Mouse (Mus musculus) kidney, embryonic 15.5 days (tissue): Measurements from ENCODE around the gene Prune1. TPM values are rescaled to one million over a fixed set of nuclear protein-coding genes. Genes with fewer than 3 reads are reported as not detected.

ENCODE experiments used
- ATAC-seq: fragments of 200-750 bp; cut with Nextera tagmentation; replicated peaks from 2 replicates; pipeline ENCODE4 v1.8.0; 2017; ENCODE audit warnings: moderate TSS enrichment; ENCODE audit not compliant: low FRiP score
- H3K27ac ChIP-seq: fragments of 300-500 bp; sonication (generic); 2 replicates; pipeline ENCODE4 v1.5.1; 2015; ENCODE audit warnings: mild to moderate bottlenecking, inconsistent platforms
- H3K27me3 ChIP-seq: fragments of 300-500 bp; sonication (generic); 2 replicates; pipeline ENCODE4 v1.6.1; 2015; ENCODE audit warnings: inconsistent platforms
- H3K36me3 ChIP-seq: fragments of 300-500 bp; sonication (generic); 2 replicates; pipeline ENCODE4 v1.6.1; 2015; ENCODE audit warnings: inconsistent platforms
- H3K4me1 ChIP-seq: fragments of 300-500 bp; sonication (generic); 2 replicates; pipeline ENCODE4 v1.6.1; 2015; ENCODE audit warnings: inconsistent platforms
- H3K4me2 ChIP-seq: fragments of 300-500 bp; sonication (generic); 2 replicates; pipeline ENCODE4 v1.6.1; 2015; ENCODE audit warnings: moderate library complexity, mild to moderate bottlenecking, inconsistent platforms
- H3K4me3 ChIP-seq: fragments of 300-500 bp; sonication (generic); replicated peaks from 2 replicates; pipeline ENCODE4 v1.5.1; 2015; ENCODE audit warnings: mild to moderate bottlenecking, inconsistent platforms
- H3K9ac ChIP-seq: fragments of 300-500 bp; sonication (generic); 2 replicates; pipeline ENCODE4 v1.6.1; 2015; ENCODE audit warnings: mild to moderate bottlenecking, inconsistent platforms
- H3K9me3 ChIP-seq: fragments of 300-500 bp; sonication (generic); replicated peaks from 2 replicates; pipeline ENCODE4 v1.6.1; 2016; ENCODE audit warnings: inconsistent platforms
- WGBS: fragments of 180-500 bp; shearing (Covaris S2); methylation state at CpG from one replicate; pipeline ENCODE4 v1.1.7; 2015; ENCODE audit warnings: mixed read lengths; 5-methylcytosine and 5-hydroxymethylcytosine counted together
- polyA plus RNA-seq: library from polyadenylated mRNA; unstranded; fragments of >200 nt; fragmentation: Nextera tagmentation; extraction: Ambion mirVana; gene quantifications from 2 replicates; pipeline ENCODE4 v1.2.1, GENCODE M21; 2015

The Prune1 gene
- 21.6 and 22.5 TPM in 2 replicates for polyA plus RNA-seq

- H3K4me1 ChIP-seq, result peaks cover 46% of the 10 kb centered on the region
- H3K27me3 ChIP-seq, result no peaks in the 10 kb centered on the region
- H3K4me3 ChIP-seq, result peak within 1 kb of the TSS; percentile 83
- H3K9ac ChIP-seq, result peak within 1 kb of the TSS; percentile 81
- ATAC-seq, result peak; percentile 88
- peak within 1 kb of the TSS; percentile 87 for H3K4me2 ChIP-seq
- peak within 1 kb of the TSS; percentile 99 for H3K27ac ChIP-seq
- no peaks in the 10 kb centered on the region for H3K9me3 ChIP-seq
- under 1% methylated on average over 53 of the region's 53 CpGs for WGBS
- no peaks in the 10 kb centered on the region for H3K36me3 ChIP-seq
Observed at GRCm38 (mm10) chr3:95281216-95282126, at the start of gene Prune1, which contains the start of gene Mindy1. Prune1 (minus strand) TSS chr3:95282076. Mindy1 (plus strand) TSS chr3:95281345.

GRCm38 (mm10) chr3:95331528-95331927, 49.7 kb upstream of the Prune1 start:
- H3K27me3 ChIP-seq, result no peaks in the 10 kb centered on the region
- no peaks in the 10 kb centered on the region for H3K4me1 ChIP-seq
- no peak overlapping the region for H3K4me2 ChIP-seq
- H3K9ac ChIP-seq, result no peak overlapping the region
- 100% methylated on average over 1 of the region's 1 CpGs for WGBS
- ATAC-seq, result no peak
- H3K9me3 ChIP-seq, result no peaks in the 10 kb centered on the region
- no peak overlapping the region for H3K4me3 ChIP-seq
- no peak overlapping the region for H3K27ac ChIP-seq
- peaks cover 94% of the 10 kb centered on the region for H3K36me3 ChIP-seq

GRCm38 (mm10) chr3:95328803-95329404, 47.0 kb upstream of the Prune1 start:
- Histone ChIP-seq H3K4me3 (no peak overlapping the region), H3K4me1 (no peaks in the 10 kb centered on the region), H3K9ac (no peak overlapping the region), H3K27ac (no peak overlapping the region), H3K4me2 (no peak overlapping the region), H3K9me3 (no peaks in the 10 kb centered on the region), H3K27me3 (no peaks in the 10 kb centered on the region), H3K36me3 (peaks cover 95% of the 10 kb centered on the region)
- 82% methylated on average over 1 of the region's 1 CpGs for WGBS
- no peak for ATAC-seq

GRCm38 (mm10) chr3:95324454-95325144, 42.7 kb upstream of the Prune1 start:
- peaks cover 100% of the 10 kb centered on the region for H3K36me3 ChIP-seq
- no peaks in the 10 kb centered on the region for H3K27me3 ChIP-seq
- H3K4me1 ChIP-seq, result no peaks in the 10 kb centered on the region
- H3K4me2 ChIP-seq, result no peak overlapping the region
- WGBS, result 89% methylated on average over 6 of the region's 6 CpGs
- no peak overlapping the region for H3K9ac ChIP-seq
- no peaks in the 10 kb centered on the region for H3K9me3 ChIP-seq
- no peak; the same call in 1 of the 2 replicates for ATAC-seq
- H3K27ac ChIP-seq, result no peak overlapping the region
- H3K4me3 ChIP-seq, result no peak overlapping the region

- Histone ChIP-seq H3K4me3 (no peak overlapping the region), H3K36me3 (peaks cover 88% of the 10 kb centered on the region), H3K27ac (no peak overlapping the region), H3K4me2 (no peak overlapping the region), H3K9me3 (no peaks in the 10 kb centered on the region), H3K27me3 (no peaks in the 10 kb centered on the region), H3K4me1 (peaks cover 9% of the 10 kb centered on the region), H3K9ac (no peak overlapping the region)
- no peak for ATAC-seq
- 91% methylated on average over 3 of the region's 3 CpGs for WGBS
Observed at GRCm38 (mm10) chr3:95323429-95323828, 41.6 kb upstream of the Prune1 start.

- WGBS, result 70% methylated on average over 12 of the region's 12 CpGs
- peaks cover 53% of the 10 kb centered on the region for H3K36me3 ChIP-seq
Observed at GRCm38 (mm10) chr3:95319701-95320625, 38.1 kb upstream of the Prune1 start.

GRCm38 (mm10) chr3:95319110-95319509, 37.2 kb upstream of the Prune1 start:
- ATAC-seq, result no peak
- peaks cover 45% of the 10 kb centered on the region for H3K36me3 ChIP-seq
- peaks cover 42% of the 10 kb centered on the region for H3K4me1 ChIP-seq
- H3K4me3 ChIP-seq, result no peak overlapping the region
- H3K4me2 ChIP-seq, result no peak overlapping the region
- no peak overlapping the region for H3K9ac ChIP-seq
- WGBS, result 66% methylated on average over 2 of the region's 2 CpGs
- H3K9me3 ChIP-seq, result no peaks in the 10 kb centered on the region
- H3K27me3 ChIP-seq, result no peaks in the 10 kb centered on the region
- no peak overlapping the region for H3K27ac ChIP-seq

More at GRCm38 (mm10) chr3:95319701-95320625, 38.1 kb upstream of the Prune1 start:
- no peak for ATAC-seq
- Histone ChIP-seq H3K9ac (no peak overlapping the region), H3K4me1 (peaks cover 34% of the 10 kb centered on the region), H3K9me3 (no peaks in the 10 kb centered on the region), H3K4me2 (no peak overlapping the region), H3K27ac (no peak overlapping the region), H3K27me3 (no peaks in the 10 kb centered on the region), H3K4me3 (no peak overlapping the region)

- 54% methylated on average over 6 of the region's 6 CpGs for WGBS
- peaks cover 44% of the 10 kb centered on the region for H3K4me1 ChIP-seq
- H3K4me2 ChIP-seq, result no peak overlapping the region
- H3K4me3 ChIP-seq, result no peak overlapping the region
- H3K9ac ChIP-seq, result no peak overlapping the region
- no peaks in the 10 kb centered on the region for H3K27me3 ChIP-seq
- H3K9me3 ChIP-seq, result no peaks in the 10 kb centered on the region
- peaks cover 39% of the 10 kb centered on the region for H3K36me3 ChIP-seq
- no peak for ATAC-seq
- H3K27ac ChIP-seq, result 0 out of 2 replicates have a peak overlapping the region, but pooled peaks have one; percentile 2
Observed at GRCm38 (mm10) chr3:95318548-95318947, 36.7 kb upstream of the Prune1 start.

- Histone ChIP-seq H3K27me3 (no peaks in the 10 kb centered on the region), H3K9ac (0 out of 2 replicates have a peak overlapping the region, but pooled peaks have one; percentile 5), H3K27ac (peak overlapping the region; percentile 80), H3K4me1 (peaks cover 49% of the 10 kb centered on the region), H3K4me2 (peak overlapping the region; percentile 43), H3K36me3 (peaks cover 29% of the 10 kb centered on the region), H3K9me3 (no peaks in the 10 kb centered on the region), H3K4me3 (peak overlapping the region; percentile 2; the same call in 1 of the 2 replicates)
- ATAC-seq, result peak; percentile 37
- WGBS, result 22% methylated on average over 12 of the region's 12 CpGs
Observed at GRCm38 (mm10) chr3:95317414-95318080, 35.7 kb upstream of the Prune1 start.

GRCm38 (mm10) chr3:95315844-95316550, 34.1 kb upstream of the Prune1 start:
- Histone ChIP-seq H3K36me3 (peaks cover 14% of the 10 kb centered on the region), H3K4me2 (peak overlapping the region; percentile 87), H3K9me3 (no peaks in the 10 kb centered on the region), H3K27me3 (no peaks in the 10 kb centered on the region), H3K4me1 (peaks cover 51% of the 10 kb centered on the region), H3K27ac (peak overlapping the region; percentile 91), H3K9ac (peak overlapping the region; percentile 95), H3K4me3 (peak overlapping the region; percentile 80)
- WGBS, result 13% methylated on average over 9 of the region's 9 CpGs
- no peak for ATAC-seq
